In genomic region chr19:46357344-46358280, GRCm38 (mm10) we compare ENCODE assay signal across 8 mouse cellular contexts. TPM values are rescaled to one million over a fixed set of nuclear protein-coding genes. Genes with fewer than 3 reads are reported as not detected.
DNase-seq lines count a peak whose midpoint lies in the region; ATAC-seq lines count a peak whose summit lies in the region.

No protein-coding gene starts in this region.

- peak overlapping the region; percentile 91 for H3K4me2 ChIP-seq in heart, embryonic 15.5 days
- peak overlapping the region; percentile 83 for H3K4me2 ChIP-seq in limb, embryonic 15.5 days
- peak overlapping the region; percentile 73 for H3K4me2 ChIP-seq in midbrain, embryonic 16.5 days (ENCODE audit: low read length)

- ATAC-seq in heart, embryonic 15.5 days (replicated peaks; ENCODE audit: insufficient number of reproducible peaks, insufficient read depth, low FRiP score, low read depth) = no peak; the same call in 1 of the 2 replicates
- ATAC-seq in limb, embryonic 15.5 days (ENCODE audit: insufficient number of reproducible peaks, low FRiP score, low TSS enrichment, low read depth) = no peak
- no peak for ATAC-seq in midbrain, embryonic 16.5 days

- WGBS in heart, embryonic 15.5 days = 18% methylated on average over 25 of the region's 25 CpGs
- WGBS in limb, embryonic 15.5 days = 24% methylated on average over 25 of the region's 25 CpGs
- 17% methylated on average over 25 of the region's 25 CpGs for WGBS in midbrain, embryonic 16.5 days

- peak overlapping the region; percentile 62 for H3K4me3 ChIP-seq in heart, embryonic 15.5 days
- peak overlapping the region; percentile 49 for H3K4me3 ChIP-seq in limb, embryonic 15.5 days
- peak overlapping the region; percentile 58 for H3K4me3 ChIP-seq in midbrain, embryonic 16.5 days (ENCODE audit: low read depth, low read length)

- H3K4me1 ChIP-seq in heart, embryonic 15.5 days (replicated peaks) = peaks cover 14% of the 10 kb centered on the region
- peaks cover 12% of the 10 kb centered on the region for H3K4me1 ChIP-seq in limb, embryonic 15.5 days
- H3K4me1 ChIP-seq in midbrain, embryonic 16.5 days (ENCODE audit: control insufficient read depth, insufficient read depth, low read length) = 0 out of 2 replicates have a peak, but pooled peaks cover 5% of the 10 kb centered on the region

- peaks cover 14% of the 10 kb centered on the region for H3K27me3 ChIP-seq in heart, embryonic 15.5 days
- peaks cover 27% of the 10 kb centered on the region for H3K27me3 ChIP-seq in limb, embryonic 15.5 days
- H3K27me3 ChIP-seq in midbrain, embryonic 16.5 days (ENCODE audit: control insufficient read depth, insufficient read depth, low read depth, low read length) = no peaks in the 10 kb centered on the region; the same call in none of the 2 replicates

- H3K9me3 ChIP-seq in heart, embryonic 15.5 days (replicated peaks) = no peaks in the 10 kb centered on the region
- no peaks in the 10 kb centered on the region; the same call in 1 of the 2 replicates for H3K9me3 ChIP-seq in limb, embryonic 15.5 days
- H3K9me3 ChIP-seq in midbrain, embryonic 16.5 days (replicated peaks; ENCODE audit: control insufficient read depth, low read length, poor library complexity, severe bottlenecking) = no peaks in the 10 kb centered on the region

- DNase-seq in 416B (ENCODE audit: low read depth) (peak; percentile 95), R1 (ENCODE audit: low read depth, low spot score) (peak; percentile 77)
- no peak for DNase-seq in embryo, embryonic 10.5 days (ENCODE audit: low spot score)
- DNase-seq in urinary bladder, postnatal 14 days (ENCODE audit: low spot score) = no peak
- DNase-seq in layer of hippocampus, postnatal 10 days (ENCODE audit: low spot score in 2 of 2) = no peak

- H3K36me3 ChIP-seq in heart, embryonic 15.5 days = no peaks in the 10 kb centered on the region
- H3K36me3 ChIP-seq in limb, embryonic 15.5 days = no peaks in the 10 kb centered on the region
- H3K36me3 ChIP-seq in midbrain, embryonic 16.5 days (ENCODE audit: control insufficient read depth, insufficient read depth, low read length) = no peaks in the 10 kb centered on the region

- peak overlapping the region; percentile 59 for H3K9ac ChIP-seq in heart, embryonic 15.5 days
- H3K9ac ChIP-seq in limb, embryonic 15.5 days = 0 out of 2 replicates have a peak overlapping the region, but pooled peaks have one; percentile 36
- H3K9ac ChIP-seq in midbrain, embryonic 16.5 days (ENCODE audit: low read depth, low read length) = peak overlapping the region; percentile 69

- peak overlapping the region; percentile 64 for H3K27ac ChIP-seq in heart, embryonic 15.5 days
- H3K27ac ChIP-seq in limb, embryonic 15.5 days = no peak overlapping the region
- no peak overlapping the region for H3K27ac ChIP-seq in midbrain, embryonic 16.5 days (ENCODE audit: low read length)

RNA-seq across cellular contexts. Expression of gene 2310034G01Rik, which starts 7.5 kb away (rescaled TPM):
- polyA plus RNA-seq in heart, embryonic 15.5 days (2015; fragmentation: Nextera tagmentation; extraction: Ambion mirVana) = 0.67 and 1.1 TPM in 2 replicates
- 1.5 and 2.1 TPM in 2 replicates for polyA plus RNA-seq in limb, embryonic 15.5 days (2015; fragmentation: Nextera tagmentation; extraction: Ambion mirVana)
- 1.4 and 2.7 TPM in 2 replicates for polyA plus RNA-seq in midbrain, embryonic 16.5 days (2015; fragmentation: Nextera tagmentation; extraction: Ambion mirVana)
- 1 to 10 TPM in 1 of 2 experiments, under 1 TPM in 1; 0.89 to 1.3 TPM for total RNA-seq in layer of hippocampus, postnatal 10 days (2021)

RNA-seq across cellular contexts. Expression of gene Mfsd13a, which starts 16.7 kb away (rescaled TPM):
- polyA plus RNA-seq in heart, embryonic 15.5 days (2015; fragmentation: Nextera tagmentation; extraction: Ambion mirVana) = 4.1 and 7.5 TPM in 2 replicates
- polyA plus RNA-seq in limb, embryonic 15.5 days (2015; fragmentation: Nextera tagmentation; extraction: Ambion mirVana) = 3.1 and 3.6 TPM in 2 replicates
- 10.7 and 11.8 TPM in 2 replicates for polyA plus RNA-seq in midbrain, embryonic 16.5 days (2015; fragmentation: Nextera tagmentation; extraction: Ambion mirVana)
- 10 to 100 TPM; 24.4 to 26.4 TPM for total RNA-seq in layer of hippocampus, postnatal 10 days (2021)

RNA-seq across cellular contexts. Expression of gene Cuedc2, which starts 19.1 kb away (rescaled TPM):
- polyA plus RNA-seq in heart, embryonic 15.5 days (2015; fragmentation: Nextera tagmentation; extraction: Ambion mirVana) = 118 and 139 TPM in 2 replicates
- polyA plus RNA-seq in limb, embryonic 15.5 days (2015; fragmentation: Nextera tagmentation; extraction: Ambion mirVana) = 150 and 176 TPM in 2 replicates
- 313 and 332 TPM in 2 replicates for polyA plus RNA-seq in midbrain, embryonic 16.5 days (2015; fragmentation: Nextera tagmentation; extraction: Ambion mirVana)
- total RNA-seq in layer of hippocampus, postnatal 10 days (2021) = 100 to 1,000 TPM; 173 to 178 TPM

RNA-seq across cellular contexts. Expression of gene Fbxl15, which starts 29.6 kb away (rescaled TPM):
- polyA plus RNA-seq in heart, embryonic 15.5 days (2015; fragmentation: Nextera tagmentation; extraction: Ambion mirVana) = 10.5 and 11.4 TPM in 2 replicates
- 12.8 and 13.2 TPM in 2 replicates for polyA plus RNA-seq in limb, embryonic 15.5 days (2015; fragmentation: Nextera tagmentation; extraction: Ambion mirVana)
- 49.5 and 51.3 TPM in 2 replicates for polyA plus RNA-seq in midbrain, embryonic 16.5 days (2015; fragmentation: Nextera tagmentation; extraction: Ambion mirVana)
- 10 to 100 TPM; 30.2 to 33.6 TPM for total RNA-seq in layer of hippocampus, postnatal 10 days (2021)

RNA-seq across cellular contexts. Expression of gene Psd, which starts 30.7 kb away (rescaled TPM):
- 4.5 and 6.8 TPM in 2 replicates for polyA plus RNA-seq in heart, embryonic 15.5 days (2015; fragmentation: Nextera tagmentation; extraction: Ambion mirVana)
- 5.5 and 5.8 TPM in 2 replicates for polyA plus RNA-seq in limb, embryonic 15.5 days (2015; fragmentation: Nextera tagmentation; extraction: Ambion mirVana)
- 129 and 146 TPM in 2 replicates for polyA plus RNA-seq in midbrain, embryonic 16.5 days (2015; fragmentation: Nextera tagmentation; extraction: Ambion mirVana)
- 100 to 1,000 TPM; 686 to 714 TPM for total RNA-seq in layer of hippocampus, postnatal 10 days (2021)

Comparison
In these comparisons a context has a peak if more than half of its experiments do, and no peak if none do; other contexts are left out.
1. DNase-seq: peak in 416B (single experiment) and R1 (single experiment); none in embryo, embryonic 10.5 days (single experiment), urinary bladder, postnatal 14 days (single experiment) and layer of hippocampus, postnatal 10 days (0 of 2).
2. Peak in every context shown above with its lines, with median percentiles within 50 percentile points of each other: H3K4me2 ChIP-seq, H3K4me3 ChIP-seq and H3K9ac ChIP-seq.